Mouse (Mus musculus) inflammation-experienced regulatory T-cells, adult 6 months (primary cell): ENCODE data around the gene Gm13941. TPM values are rescaled to one million over a fixed set of nuclear protein-coding genes. Genes with fewer than 3 reads are reported as not detected.

Experiments
- ATAC-seq: one replicate; pipeline ENCODE4 v1.8.0; 2017
- polyA plus RNA-seq, 3 experiments: library from polyadenylated mRNA; unstranded; fragments of 100-300 nt; shearing (Covaris generic); gene quantifications; one replicate each; pipeline ENCODE4 v1.2.1; 2017

The Gm13941 gene
- polyA plus RNA-seq, result not detected

DNA sequence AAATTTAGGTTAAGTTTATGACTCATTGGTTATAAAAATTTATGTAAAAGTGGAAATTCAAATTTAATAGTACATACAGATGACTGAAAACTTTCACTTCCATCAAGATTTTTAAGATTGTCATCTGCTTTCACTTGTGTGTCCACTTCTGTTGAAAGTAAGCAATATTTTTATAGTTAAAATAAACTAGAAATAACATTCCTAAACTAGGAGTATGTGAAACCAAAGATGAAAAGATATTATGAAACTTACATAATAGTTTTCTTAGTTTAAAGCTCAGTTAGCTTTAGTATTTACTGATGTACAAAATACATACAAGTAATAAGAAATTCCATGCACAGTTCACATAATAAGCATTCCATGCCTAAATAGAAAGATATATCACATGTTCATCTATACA, at the start of gene Gm13941:
Gm13941 (minus strand) TSS at position 101 of the 400 bp plus-strand sequence.
- no peak for ATAC-seq

DNA sequence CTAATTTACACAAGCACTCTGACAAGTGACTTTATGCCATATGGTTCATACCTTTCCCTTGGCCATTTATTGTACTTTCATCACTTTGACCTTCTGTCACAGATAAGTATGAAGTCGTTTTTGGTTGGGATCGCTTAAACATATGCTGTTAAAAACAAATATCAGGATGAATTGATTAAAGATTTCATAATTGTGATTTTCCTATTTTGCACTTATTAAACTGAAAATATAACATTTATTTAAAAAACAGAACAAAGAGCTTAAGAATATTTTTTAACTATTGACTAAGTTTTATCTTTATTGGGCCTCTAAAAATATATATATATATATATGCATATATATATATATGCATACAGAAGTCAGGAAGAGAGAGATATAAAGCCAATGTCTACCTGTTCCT, 47.1 kb upstream of the Gm13941 start, which contains the start of gene Gm15130:
Gm15130 (minus strand) TSS at position 101 of the 400 bp plus-strand sequence.
- ATAC-seq, result no peak

- ATAC-seq, result no peak
Measured at GRCm38 (mm10) chr2:111135739-111136138, 30.0 kb upstream of the Gm13941 start.

GRCm38 (mm10) chr2:111058586-111059261, 47.1 kb downstream of the Gm13941 start:
- ATAC-seq, result peak; percentile 52

Other genes with a start within 250 kb of the Gm13941 start
- not detected for gene Ano3, start 155.1 kb downstream of the Gm13941 start, polyA plus RNA-seq
- not detected for gene Gm15130, start 47.0 kb upstream of the Gm13941 start, polyA plus RNA-seq
- gene 4930430A15Rik, start 123.6 kb upstream of the Gm13941 start, polyA plus RNA-seq, result not detected
- gene Olfr1275, start 129.3 kb upstream of the Gm13941 start, polyA plus RNA-seq, result not detected
- not detected for gene Olfr1276, start 148.5 kb upstream of the Gm13941 start, polyA plus RNA-seq
- gene Olfr1277, start 168.1 kb upstream of the Gm13941 start, polyA plus RNA-seq, result not detected
- gene Olfr1278, start 184.2 kb upstream of the Gm13941 start, polyA plus RNA-seq, result not detected
- gene Olfr1279, start 194.7 kb upstream of the Gm13941 start, polyA plus RNA-seq, result not detected
- not detected for gene Olfr1280, start 208.0 kb upstream of the Gm13941 start, polyA plus RNA-seq
- not detected for gene Olfr1281, start 220.5 kb upstream of the Gm13941 start, polyA plus RNA-seq
- not detected for gene Olfr1282, start 230.1 kb upstream of the Gm13941 start, polyA plus RNA-seq